Mouse (Mus musculus) brain, embryonic 14.5 days (tissue): ENCODE data around the gene Ankle2.
A peak's percentile ranks its signal among the peaks of the same experiment; 100 is the strongest.

Source experiments
- CTCF ChIP-seq: fragments of 200-500 bp; IDR thresholded peaks from 2 replicates; pipeline ENCODE4 v1.5.1; 2012; ENCODE audit warnings: inconsistent platforms, mild to moderate bottlenecking, moderate library complexity, borderline replicate concordance; ENCODE audit not compliant: insufficient read depth, insufficient read length; ENCODE audit errors: extremely low read depth
- POLR2A ChIP-seq: fragments of 200-500 bp; IDR thresholded peaks from 2 replicates; pipeline ENCODE4 v1.6.1; 2012; ENCODE audit warnings: mild to moderate bottlenecking, inconsistent platforms, borderline replicate concordance; ENCODE audit not compliant: poor library complexity, insufficient read depth, insufficient read length, severe bottlenecking; ENCODE audit errors: extremely low read depth

- TF ChIP-seq CTCF (peak; percentile 86), POLR2A (peak; percentile 82)
These were observed 38.6 kb downstream of the Ankle2 start, which contains the start of gene Pgam5 for GRCm38 (mm10) chr5:110269141-110270101.
